Mouse (Mus musculus) urinary bladder, postnatal 10 days (tissue): ENCODE results near the gene Exoc3l4.

Source experiments
- DNase-seq: peaks from one replicate; pipeline ENCODE4 v3.0.0; 2022; ENCODE audit warnings: low spot score

The Exoc3l4 gene

GRCm38 (mm10) chr12:111434164-111434744, 17.4 kb downstream of the Exoc3l4 start:
- DNase-seq: no peak

DNA sequence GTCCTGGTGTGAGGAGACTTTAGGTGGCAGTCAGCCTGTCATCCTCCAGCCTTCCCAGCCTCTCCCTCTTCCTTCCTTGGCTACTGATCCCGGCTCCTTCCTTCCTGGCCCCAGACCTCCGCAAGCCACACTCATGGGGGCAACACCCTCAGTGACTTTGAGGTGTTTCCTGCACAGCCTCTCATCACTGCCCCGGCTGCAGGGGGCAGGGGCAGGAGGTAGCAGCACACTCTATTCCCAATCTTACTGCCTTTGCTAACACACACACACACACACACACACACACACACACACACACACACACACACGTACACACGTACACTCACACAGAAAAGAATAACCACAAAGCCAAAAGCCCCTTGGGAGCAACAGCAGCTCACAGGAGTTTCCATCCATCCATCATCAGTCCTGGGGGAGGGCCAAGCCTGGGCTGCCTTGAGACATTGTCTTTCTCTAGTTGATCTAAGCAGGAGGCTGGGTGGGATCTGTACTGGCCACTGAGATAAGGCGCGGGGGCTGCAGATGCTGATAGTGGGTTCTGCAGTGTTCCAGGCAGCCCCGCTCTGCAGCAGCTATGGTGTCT, 18.0 kb downstream of the Exoc3l4 start:
- DNase-seq: no peak

- no peak for DNase-seq
Measured at GRCm38 (mm10) chr12:111436170-111436569, 19.4 kb downstream of the Exoc3l4 start.

- DNase-seq: no peak
Measured at GRCm38 (mm10) chr12:111436640-111437039, 19.8 kb downstream of the Exoc3l4 start.

GRCm38 (mm10) chr12:111437222-111437900, 20.5 kb downstream of the Exoc3l4 start:
- no peak for DNase-seq

- DNase-seq: no peak
Measured at GRCm38 (mm10) chr12:111438850-111439249, 22.0 kb downstream of the Exoc3l4 start.

GRCm38 (mm10) chr12:111440701-111441373, 24.0 kb downstream of the Exoc3l4 start:
- DNase-seq: no peak

DNA sequence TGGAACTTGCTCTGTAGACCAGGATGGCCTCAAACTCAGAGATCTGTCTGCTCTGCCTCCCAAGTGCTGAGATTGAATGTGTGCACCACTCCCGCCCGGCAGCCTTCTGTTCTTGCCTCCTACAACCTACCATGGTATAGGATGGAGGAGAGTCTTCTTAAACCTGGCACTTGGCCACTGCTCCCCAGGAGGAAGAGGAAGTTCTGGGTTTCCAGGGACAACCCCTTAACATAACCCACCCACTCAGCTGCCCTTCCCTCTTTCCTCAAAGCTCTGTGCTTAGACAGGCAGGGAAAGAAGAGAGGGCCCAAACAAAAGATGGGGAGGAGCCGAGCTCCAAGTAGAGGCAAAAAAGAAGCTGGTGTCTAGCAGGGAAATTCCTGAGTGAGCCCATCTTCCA, 24.7 kb downstream of the Exoc3l4 start:
- DNase-seq: no peak

GRCm38 (mm10) chr12:111442309-111443010, 25.6 kb downstream of the Exoc3l4 start, which contains the start of gene Tnfaip2:
TSS of gene Tnfaip2 (plus strand) at chr12:111442469.
- no peak for DNase-seq

DNA sequence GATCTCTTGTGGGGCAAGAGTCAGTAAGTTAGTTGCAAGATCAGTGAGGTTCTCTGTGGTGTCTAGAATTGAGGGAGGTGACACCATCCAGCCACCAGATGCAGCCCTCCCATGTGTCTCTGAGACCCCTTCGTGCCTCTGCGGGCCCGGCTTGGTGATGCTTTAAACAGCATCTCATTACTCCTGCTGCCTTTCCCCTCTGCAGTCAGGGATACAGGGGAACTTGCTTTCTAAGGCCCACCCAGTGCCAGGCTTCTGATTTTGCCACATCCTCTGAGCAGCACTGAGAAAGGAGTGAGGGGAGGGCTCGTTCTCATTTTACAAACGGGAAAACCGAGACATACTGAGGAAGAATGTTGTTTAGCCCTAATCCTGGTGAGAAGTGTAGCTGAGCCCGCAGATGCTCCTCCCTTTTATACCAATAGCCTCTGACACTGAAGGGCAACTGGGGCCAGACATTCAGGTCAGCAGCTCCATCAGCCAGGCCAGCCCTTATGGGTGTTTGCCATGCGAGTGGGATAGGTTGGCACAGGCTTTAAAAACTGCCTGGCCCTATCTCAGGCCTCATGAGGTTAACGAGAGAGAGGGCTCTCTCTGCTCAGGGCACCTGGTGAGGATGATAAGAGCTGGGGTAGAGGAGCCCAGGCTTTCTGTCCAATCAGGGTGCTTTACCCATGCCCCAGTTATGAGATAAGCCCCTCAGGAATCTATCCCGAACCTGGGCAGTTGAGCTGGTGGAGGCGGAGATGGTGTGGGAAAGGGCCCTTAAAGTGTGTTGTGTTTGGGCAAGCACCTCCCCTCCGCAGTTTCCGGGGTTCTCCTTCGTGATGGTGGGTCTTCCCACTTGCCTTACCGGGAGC, 26.4 kb downstream of the Exoc3l4 start:
- DNase-seq: no peak

- no peak for DNase-seq
Measured at GRCm38 (mm10) chr12:111443921-111444831, 27.4 kb downstream of the Exoc3l4 start.

- no peak for DNase-seq
Measured at GRCm38 (mm10) chr12:111445161-111445889, 28.5 kb downstream of the Exoc3l4 start.

DNA sequence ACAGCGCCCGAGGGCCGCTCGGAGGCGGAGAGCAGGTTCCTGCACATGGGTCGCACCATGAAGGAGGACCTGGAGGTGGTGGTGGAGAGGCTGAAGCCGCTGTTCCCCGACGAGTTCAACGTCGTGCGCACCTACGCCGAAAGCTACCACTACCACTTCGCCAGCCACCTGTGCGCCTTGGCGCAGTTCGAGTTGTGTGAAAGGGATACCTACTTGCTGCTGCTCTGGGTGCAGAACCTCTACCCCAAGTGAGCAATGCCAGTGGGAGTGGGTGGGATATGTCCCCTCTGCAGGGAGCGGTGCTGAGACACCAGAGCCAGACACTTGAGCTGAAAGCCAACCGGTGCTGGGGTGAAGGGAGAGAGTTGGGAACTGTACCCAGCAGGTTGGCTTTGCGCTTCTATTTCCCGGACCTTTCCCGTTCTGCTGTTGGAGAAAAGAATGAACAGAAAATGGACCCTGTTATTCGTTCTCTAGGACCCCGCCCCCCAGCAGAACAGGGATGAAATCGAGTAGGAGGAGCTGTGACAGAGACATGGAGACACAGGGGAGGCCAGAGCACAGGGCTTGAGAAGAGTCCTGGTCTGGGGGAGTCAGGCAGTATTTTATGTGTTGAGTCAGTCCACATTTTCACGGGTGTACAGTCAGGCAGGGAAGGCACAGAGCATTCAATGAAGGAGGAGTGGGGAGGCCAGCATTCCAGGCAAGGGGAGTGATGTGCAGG, 29.2 kb downstream of the Exoc3l4 start:
- DNase-seq: no peak

GRCm38 (mm10) chr12:111446745-111447144, 29.9 kb downstream of the Exoc3l4 start:
- no peak for DNase-seq

- DNase-seq: no peak
Measured at GRCm38 (mm10) chr12:111447350-111447749, 30.5 kb downstream of the Exoc3l4 start.

DNA sequence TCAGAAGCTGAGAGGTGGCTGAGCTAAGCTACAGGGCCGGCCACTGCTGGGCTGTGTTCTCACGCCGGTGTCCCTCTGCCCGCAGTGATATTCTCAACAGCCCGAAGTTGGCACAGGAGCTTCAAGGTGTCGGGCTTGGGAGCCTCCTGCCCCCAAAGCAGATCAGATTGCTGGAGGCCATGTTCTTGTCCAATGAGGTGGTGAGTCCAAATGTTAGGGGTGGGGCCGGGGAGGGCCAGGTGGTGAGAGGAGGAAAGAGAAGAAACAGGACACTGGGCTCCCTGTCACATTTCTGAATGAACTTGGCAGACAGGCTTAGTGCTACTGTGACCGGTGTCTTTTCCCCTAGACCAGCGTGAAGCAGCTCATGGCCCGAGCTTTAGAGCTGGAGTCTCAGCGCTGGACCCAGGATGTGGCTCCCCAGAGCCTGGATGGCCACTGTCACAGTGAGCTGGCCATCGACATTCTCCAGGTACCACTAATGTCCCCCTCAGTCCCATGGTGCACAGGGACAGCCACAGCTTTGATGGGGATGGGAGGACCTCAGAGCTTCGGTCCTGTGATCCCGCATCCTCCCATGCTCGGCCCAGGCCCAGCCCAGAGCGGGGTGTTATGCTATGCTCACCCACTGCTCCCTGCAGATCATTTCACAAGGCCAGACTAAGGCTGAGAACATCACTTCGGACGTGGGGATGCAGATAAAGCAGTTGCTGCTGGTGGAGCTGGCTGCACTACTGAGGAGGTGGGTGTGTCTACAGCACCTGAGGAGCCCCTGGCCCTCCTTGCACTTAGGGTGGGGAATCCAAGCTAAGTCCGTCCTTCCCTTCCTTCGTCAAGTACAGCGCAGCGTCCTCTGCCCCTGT, 31.3 kb downstream of the Exoc3l4 start:
- no peak for DNase-seq

GRCm38 (mm10) chr12:111448931-111449705, 32.3 kb downstream of the Exoc3l4 start:
- DNase-seq: no peak
